Mouse (Mus musculus) midbrain, embryonic 16.5 days (tissue): Measurements from ENCODE around the gene Gm21981. TPM values are rescaled to one million over a fixed set of nuclear protein-coding genes. Genes with fewer than 3 reads are reported as not detected.
A peak's percentile ranks its signal among the peaks of the same experiment; 100 is the strongest.

Experiments
- ATAC-seq: fragments of 200-750 bp; cut with Nextera tagmentation; 2 replicates; pipeline ENCODE4 v1.8.0; 2017; ENCODE audit warnings: moderate TSS enrichment
- H3K27ac ChIP-seq: fragments of 300-500 bp; sonication (generic); 2 replicates; pipeline ENCODE4 v1.5.1; 2014; ENCODE audit warnings: mild to moderate bottlenecking, low read length, mixed read lengths
- H3K27me3 ChIP-seq: fragments of 300-500 bp; sonication (generic); 2 replicates; pipeline ENCODE4 v1.6.1; 2014; ENCODE audit warnings: low read depth, low read length, mixed read lengths; ENCODE audit not compliant: control insufficient read depth, insufficient read depth
- H3K36me3 ChIP-seq: fragments of 300-500 bp; sonication (generic); 2 replicates; pipeline ENCODE4 v1.6.1; 2014; ENCODE audit warnings: mild to moderate bottlenecking, low read length, moderate library complexity, mixed read lengths; ENCODE audit not compliant: control insufficient read depth, insufficient read depth
- H3K4me1 ChIP-seq: fragments of 300-500 bp; sonication (generic); 2 replicates; pipeline ENCODE4 v1.6.1; 2014; ENCODE audit warnings: mild to moderate bottlenecking, low read length, mixed read lengths; ENCODE audit not compliant: control insufficient read depth, insufficient read depth
- H3K4me2 ChIP-seq: fragments of 300-500 bp; sonication (generic); 2 replicates; pipeline ENCODE4 v1.6.1; 2014; ENCODE audit warnings: mild to moderate bottlenecking, low read length, mixed read lengths
- H3K4me3 ChIP-seq: fragments of 300-500 bp; sonication (generic); 2 replicates; pipeline ENCODE4 v1.5.1; 2014; ENCODE audit warnings: low read depth, mild to moderate bottlenecking, low read length, moderate library complexity, mixed read lengths
- H3K9ac ChIP-seq: fragments of 300-500 bp; sonication (generic); 2 replicates; pipeline ENCODE4 v1.6.1; 2014; ENCODE audit warnings: low read depth, low read length, mixed read lengths
- H3K9me3 ChIP-seq: fragments of 300-500 bp; sonication (generic); replicated peaks from 2 replicates; pipeline ENCODE4 v1.6.1; 2014; ENCODE audit warnings: mild to moderate bottlenecking, low read length, mixed read lengths; ENCODE audit not compliant: control insufficient read depth, poor library complexity, severe bottlenecking
- WGBS: fragments of 180-500 bp; shearing (Covaris S2); extraction: QIAGEN DNeasy Blood & Tissue Kit; methylation state at CpG from one replicate; pipeline ENCODE4 v1.1.7; 2014; 5-methylcytosine and 5-hydroxymethylcytosine counted together
- polyA plus RNA-seq: library from polyadenylated mRNA; unstranded; fragments of >200 nt; fragmentation: Nextera tagmentation; extraction: Ambion mirVana; gene quantifications from 2 replicates; pipeline ENCODE4 v1.2.1, GENCODE M21; 2015

Gene Gm21981
- 0.88 and 0.92 TPM in 2 replicates for polyA plus RNA-seq

- peaks cover 2% of the 10 kb centered on the region; the same call in 1 of the 2 replicates for H3K36me3 ChIP-seq
- H3K4me1 ChIP-seq = peaks cover 20% of the 10 kb centered on the region
- 0% methylated on average over 3 of the region's 3 CpGs for WGBS
- no peak for ATAC-seq
- H3K4me3 ChIP-seq = peak within 1 kb of the TSS; percentile 78
- peak within 1 kb of the TSS; percentile 82 for H3K27ac ChIP-seq
- peak within 1 kb of the TSS; percentile 59 for H3K4me2 ChIP-seq
- H3K27me3 ChIP-seq = no peaks in the 10 kb centered on the region
- H3K9ac ChIP-seq = peak within 1 kb of the TSS; percentile 88
- no peaks in the 10 kb centered on the region for H3K9me3 ChIP-seq
These were observed at the start of gene Gm21981 for GRCm38 (mm10) chr17:47694442-47694502. Gene Gm21981, minus strand, starts transcription at chr17:47694455.

- Histone ChIP-seq H3K27ac (no peak overlapping the region), H3K4me1 (peaks cover 5% of the 10 kb centered on the region), H3K36me3 (no peaks in the 10 kb centered on the region), H3K4me2 (no peak overlapping the region), H3K9me3 (no peaks in the 10 kb centered on the region), H3K27me3 (peaks cover 7% of the 10 kb centered on the region; the same call in 1 of the 2 replicates), H3K4me3 (no peak overlapping the region), H3K9ac (no peak overlapping the region)
- WGBS = 56% methylated on average over 16 of the region's 16 CpGs
- ATAC-seq = no peak
These were observed 48.9 kb upstream of the Gm21981 start for GRCm38 (mm10) chr17:47742991-47743734.

- H3K4me2 ChIP-seq = no peak overlapping the region
- no peak overlapping the region for H3K4me3 ChIP-seq
- H3K27me3 ChIP-seq = peaks cover 17% of the 10 kb centered on the region
- peaks cover 15% of the 10 kb centered on the region for H3K4me1 ChIP-seq
- WGBS = 53% methylated on average over 2 of the region's 2 CpGs
- ATAC-seq = no peak
- H3K9me3 ChIP-seq = no peaks in the 10 kb centered on the region
- no peak overlapping the region for H3K27ac ChIP-seq
- H3K9ac ChIP-seq = no peak overlapping the region
- no peaks in the 10 kb centered on the region for H3K36me3 ChIP-seq
These were observed 45.9 kb upstream of the Gm21981 start for GRCm38 (mm10) chr17:47740186-47740585.

- ATAC-seq = no peak
- 7% methylated on average over 20 of the region's 20 CpGs for WGBS
- Histone ChIP-seq H3K9me3 (no peaks in the 10 kb centered on the region), H3K4me1 (peaks cover 15% of the 10 kb centered on the region), H3K27me3 (peaks cover 17% of the 10 kb centered on the region), H3K36me3 (no peaks in the 10 kb centered on the region), H3K27ac (no peak overlapping the region), H3K4me2 (peak overlapping the region; percentile 94), H3K4me3 (no peak overlapping the region), H3K9ac (peak overlapping the region; percentile 60; the same call in 1 of the 2 replicates)
These were observed 44.9 kb upstream of the Gm21981 start for GRCm38 (mm10) chr17:47738879-47739798.

GRCm38 (mm10) chr17:47738066-47738878 is 44.0 kb upstream of the Gm21981 start:
- peaks cover 17% of the 10 kb centered on the region for H3K27me3 ChIP-seq
- peak overlapping the region; percentile 60 for H3K9ac ChIP-seq
- peak; percentile 30 for ATAC-seq
- WGBS = under 1% methylated on average over 40 of the region's 61 CpGs
- H3K36me3 ChIP-seq = no peaks in the 10 kb centered on the region
- peak overlapping the region; percentile 94 for H3K4me2 ChIP-seq
- no peak overlapping the region for H3K27ac ChIP-seq
- peaks cover 15% of the 10 kb centered on the region for H3K4me1 ChIP-seq
- H3K9me3 ChIP-seq = no peaks in the 10 kb centered on the region
- peak overlapping the region; percentile 65 for H3K4me3 ChIP-seq

- Histone ChIP-seq H3K9ac (peak overlapping the region; percentile 68), H3K4me3 (peak overlapping the region; percentile 65), H3K4me2 (peak overlapping the region; percentile 94), H3K4me1 (peaks cover 15% of the 10 kb centered on the region), H3K36me3 (no peaks in the 10 kb centered on the region), H3K27ac (no peak overlapping the region), H3K27me3 (peaks cover 17% of the 10 kb centered on the region), H3K9me3 (no peaks in the 10 kb centered on the region)
- peak; percentile 78 for ATAC-seq
- WGBS = under 1% methylated on average over 35 of the region's 60 CpGs
These were observed 43.2 kb upstream of the Gm21981 start for GRCm38 (mm10) chr17:47737271-47738065.

- H3K4me2 ChIP-seq = peak within 1 kb of the TSS; percentile 94
- H3K27me3 ChIP-seq = peaks cover 17% of the 10 kb centered on the region
- no peak within 1 kb of the TSS for H3K27ac ChIP-seq
- H3K4me3 ChIP-seq = peak within 1 kb of the TSS; percentile 65
- WGBS = under 1% methylated on average over 38 of the region's 47 CpGs
- no peaks in the 10 kb centered on the region for H3K36me3 ChIP-seq
- H3K4me1 ChIP-seq = peaks cover 15% of the 10 kb centered on the region
- H3K9me3 ChIP-seq = no peaks in the 10 kb centered on the region
- peak; percentile 81 for ATAC-seq
- peak within 1 kb of the TSS; percentile 68 for H3K9ac ChIP-seq
These were observed 42.6 kb upstream of the Gm21981 start, which contains the start of gene Tfeb for GRCm38 (mm10) chr17:47736856-47737255. Gene Tfeb, plus strand, starts transcription at chr17:47737030.

GRCm38 (mm10) chr17:47735553-47736100 is 41.4 kb upstream of the Gm21981 start:
- no peak for ATAC-seq
- peaks cover 17% of the 10 kb centered on the region for H3K27me3 ChIP-seq
- H3K9me3 ChIP-seq = no peaks in the 10 kb centered on the region
- WGBS = 78% methylated on average over 14 of the region's 14 CpGs
- H3K4me2 ChIP-seq = no peak overlapping the region
- H3K4me3 ChIP-seq = no peak overlapping the region
- H3K27ac ChIP-seq = no peak overlapping the region
- peaks cover 15% of the 10 kb centered on the region for H3K4me1 ChIP-seq
- H3K36me3 ChIP-seq = no peaks in the 10 kb centered on the region
- no peak overlapping the region for H3K9ac ChIP-seq
